Mouse (Mus musculus) kidney, embryonic 16.5 days (tissue): ENCODE measurements around the gene Elp6. TPM values are rescaled to one million over a fixed set of nuclear protein-coding genes. Genes with fewer than 3 reads are reported as not detected.

ENCODE experiments used
- ATAC-seq: fragments of 200-750 bp; cut with Nextera tagmentation; 2 replicates; pipeline ENCODE4 v1.8.0; 2017; ENCODE audit warnings: moderate TSS enrichment; ENCODE audit not compliant: low FRiP score, low TSS enrichment
- H3K27ac ChIP-seq: fragments of 300-500 bp; sonication (generic); 2 replicates; pipeline ENCODE4 v1.5.1; 2014; ENCODE audit warnings: low read length
- H3K27me3 ChIP-seq: fragments of 300-500 bp; sonication (generic); 2 replicates; pipeline ENCODE4 v1.6.1; 2014; ENCODE audit warnings: low read length, control low read depth, mixed read lengths; ENCODE audit not compliant: insufficient read depth
- H3K36me3 ChIP-seq: fragments of 300-500 bp; sonication (generic); 2 replicates; pipeline ENCODE4 v1.6.1; 2014; ENCODE audit warnings: low read length, control low read depth, mixed read lengths; ENCODE audit not compliant: insufficient read depth
- H3K4me1 ChIP-seq: fragments of 300-500 bp; sonication (generic); 2 replicates; pipeline ENCODE4 v1.6.1; 2014; ENCODE audit warnings: low read length, control low read depth, mixed read lengths; ENCODE audit not compliant: insufficient read depth
- H3K4me2 ChIP-seq: fragments of 300-500 bp; sonication (generic); replicated peaks from 2 replicates; pipeline ENCODE4 v1.6.1; 2014; ENCODE audit warnings: low read depth, low read length
- H3K4me3 ChIP-seq: fragments of 300-500 bp; sonication (generic); 2 replicates; pipeline ENCODE4 v1.5.1; 2014; ENCODE audit warnings: mild to moderate bottlenecking, low read length
- H3K9ac ChIP-seq: fragments of 300-500 bp; sonication (generic); replicated peaks from 2 replicates; pipeline ENCODE4 v1.6.1; 2014; ENCODE audit warnings: low read length
- H3K9me3 ChIP-seq: fragments of 300-500 bp; sonication (generic); 2 replicates; pipeline ENCODE4 v1.6.1; 2016; ENCODE audit warnings: low read length, control low read depth
- WGBS: fragments of 180-500 bp; shearing (Covaris S2); extraction: QIAGEN DNeasy Blood & Tissue Kit; methylation state at CpG from one replicate; pipeline ENCODE4 v1.1.7; 2014; 5-methylcytosine and 5-hydroxymethylcytosine counted together
- polyA plus RNA-seq: library from polyadenylated mRNA; unstranded; fragments of >200 nt; fragmentation: Nextera tagmentation; extraction: Ambion mirVana; gene quantifications from 2 replicates; pipeline ENCODE4 v1.2.1, GENCODE M21; 2015

Gene Elp6
- polyA plus RNA-seq, 1 experiment from 2014 or later: 32.4 TPM

- Histone ChIP-seq H3K9me3 (no peaks in the 10 kb centered on the region), H3K4me2 (no peak overlapping the region), H3K4me3 (no peak overlapping the region), H3K27ac (no peak overlapping the region), H3K4me1 (no peaks in the 10 kb centered on the region), H3K36me3 (peaks cover 57% of the 10 kb centered on the region), H3K27me3 (no peaks in the 10 kb centered on the region), H3K9ac (no peak overlapping the region)
- WGBS: 54% methylated on average over 5 of the region's 5 CpGs
- ATAC-seq: 0 out of 2 replicates have a peak, but pooled peaks have one; percentile 46
Observed at GRCm38 (mm10) chr9:110314706-110315105, 9.7 kb downstream of the Elp6 start.

GRCm38 (mm10) chr9:110315410-110315809, 10.4 kb downstream of the Elp6 start:
- Histone ChIP-seq H3K36me3 (peaks cover 52% of the 10 kb centered on the region), H3K27me3 (no peaks in the 10 kb centered on the region), H3K4me3 (no peak overlapping the region), H3K4me2 (no peak overlapping the region), H3K9ac (no peak overlapping the region), H3K27ac (no peak overlapping the region), H3K9me3 (no peaks in the 10 kb centered on the region), H3K4me1 (no peaks in the 10 kb centered on the region)
- 67% methylated on average over 6 of the region's 6 CpGs for WGBS
- no peak for ATAC-seq

- WGBS: 93% methylated on average over 8 of the region's 8 CpGs
- no peak overlapping the region for H3K9ac ChIP-seq
- H3K4me2 ChIP-seq: no peak overlapping the region
- no peaks in the 10 kb centered on the region for H3K27me3 ChIP-seq
- H3K4me3 ChIP-seq: no peak overlapping the region
- ATAC-seq: no peak
- no peaks in the 10 kb centered on the region for H3K9me3 ChIP-seq
- no peaks in the 10 kb centered on the region for H3K4me1 ChIP-seq
- H3K36me3 ChIP-seq: peaks cover 47% of the 10 kb centered on the region
- H3K27ac ChIP-seq: no peak overlapping the region
Observed at GRCm38 (mm10) chr9:110315904-110316303, 10.9 kb downstream of the Elp6 start.

- no peaks in the 10 kb centered on the region for H3K9me3 ChIP-seq
- no peak overlapping the region for H3K4me2 ChIP-seq
- 91% methylated on average over 8 of the region's 8 CpGs for WGBS
- no peak overlapping the region for H3K27ac ChIP-seq
- H3K9ac ChIP-seq: no peak overlapping the region
- H3K4me1 ChIP-seq: no peaks in the 10 kb centered on the region
- H3K27me3 ChIP-seq: no peaks in the 10 kb centered on the region
- no peak overlapping the region for H3K4me3 ChIP-seq
- peaks cover 43% of the 10 kb centered on the region for H3K36me3 ChIP-seq
- ATAC-seq: no peak
Observed at GRCm38 (mm10) chr9:110316503-110316902, 11.5 kb downstream of the Elp6 start.

- H3K36me3 ChIP-seq: peaks cover 20% of the 10 kb centered on the region; the same call in 1 of the 2 replicates
- no peaks in the 10 kb centered on the region for H3K9me3 ChIP-seq
- no peaks in the 10 kb centered on the region for H3K4me1 ChIP-seq
- no peaks in the 10 kb centered on the region for H3K27me3 ChIP-seq
- H3K27ac ChIP-seq: no peak overlapping the region
- H3K9ac ChIP-seq: no peak overlapping the region
- no peak overlapping the region for H3K4me3 ChIP-seq
- WGBS: 81% methylated on average over 10 of the region's 10 CpGs
- ATAC-seq: peak; percentile 86
- no peak overlapping the region for H3K4me2 ChIP-seq
Observed at GRCm38 (mm10) chr9:110320769-110321168, 15.8 kb downstream of the Elp6 start.

- no peak overlapping the region for H3K4me3 ChIP-seq
- no peaks in the 10 kb centered on the region for H3K9me3 ChIP-seq
- H3K27ac ChIP-seq: no peak overlapping the region
- 0 out of 2 replicates have a peak, but pooled peaks cover 8% of the 10 kb centered on the region for H3K36me3 ChIP-seq
- H3K27me3 ChIP-seq: no peaks in the 10 kb centered on the region
- ATAC-seq: no peak
- H3K4me2 ChIP-seq: no peak overlapping the region
- no peak overlapping the region for H3K9ac ChIP-seq
- H3K4me1 ChIP-seq: no peaks in the 10 kb centered on the region
Observed at GRCm38 (mm10) chr9:110322972-110323371, 18.0 kb downstream of the Elp6 start.

- no peak overlapping the region for H3K9ac ChIP-seq
- no peak overlapping the region for H3K27ac ChIP-seq
- no peak for ATAC-seq
- no peaks in the 10 kb centered on the region for H3K27me3 ChIP-seq
- 87% methylated on average over 1 of the region's 1 CpGs for WGBS
- H3K36me3 ChIP-seq: 0 out of 2 replicates have a peak, but pooled peaks cover 4% of the 10 kb centered on the region
- H3K4me1 ChIP-seq: no peaks in the 10 kb centered on the region
- no peak overlapping the region for H3K4me2 ChIP-seq
- no peaks in the 10 kb centered on the region for H3K9me3 ChIP-seq
- H3K4me3 ChIP-seq: no peak overlapping the region
Observed at GRCm38 (mm10) chr9:110324181-110324580, 19.2 kb downstream of the Elp6 start.

GRCm38 (mm10) chr9:110328178-110328577, 23.2 kb downstream of the Elp6 start:
- H3K9me3 ChIP-seq: no peaks in the 10 kb centered on the region
- ATAC-seq: no peak
- H3K4me2 ChIP-seq: no peak overlapping the region
- WGBS: 79% methylated on average over 2 of the region's 2 CpGs
- H3K27me3 ChIP-seq: no peaks in the 10 kb centered on the region
- no peaks in the 10 kb centered on the region for H3K36me3 ChIP-seq
- H3K9ac ChIP-seq: no peak overlapping the region
- no peak overlapping the region for H3K4me3 ChIP-seq
- no peaks in the 10 kb centered on the region for H3K4me1 ChIP-seq
- H3K27ac ChIP-seq: no peak overlapping the region

GRCm38 (mm10) chr9:110328946-110329630, 24.1 kb downstream of the Elp6 start:
- WGBS: 51% methylated on average over 5 of the region's 5 CpGs
- no peaks in the 10 kb centered on the region for H3K9me3 ChIP-seq
- no peak overlapping the region for H3K9ac ChIP-seq
- no peaks in the 10 kb centered on the region for H3K27me3 ChIP-seq
- no peak overlapping the region for H3K4me3 ChIP-seq
- ATAC-seq: no peak
- H3K36me3 ChIP-seq: no peaks in the 10 kb centered on the region
- no peak overlapping the region for H3K4me2 ChIP-seq
- H3K27ac ChIP-seq: no peak overlapping the region
- peaks cover 3% of the 10 kb centered on the region; the same call in 1 of the 2 replicates for H3K4me1 ChIP-seq

GRCm38 (mm10) chr9:110329655-110330054, 24.7 kb downstream of the Elp6 start:
- WGBS: 80% methylated on average over 21 of the region's 21 CpGs
- H3K4me3 ChIP-seq: no peak overlapping the region
- ATAC-seq: no peak

More at GRCm38 (mm10) chr9:110329655-110330054, 24.7 kb downstream of the Elp6 start:
- Histone ChIP-seq H3K9me3 (no peaks in the 10 kb centered on the region), H3K27me3 (no peaks in the 10 kb centered on the region), H3K9ac (no peak overlapping the region), H3K27ac (no peak overlapping the region), H3K36me3 (no peaks in the 10 kb centered on the region), H3K4me1 (peaks cover 7% of the 10 kb centered on the region), H3K4me2 (no peak overlapping the region)
